Comparison of ENCODE assay signal across 8 mouse cellular contexts in genomic region chr17:17234329-17235185, GRCm38 (mm10).
DNase-seq lines count a peak whose midpoint lies in the region; ATAC-seq and TF ChIP-seq lines count a peak whose summit lies in the region.
"Not testable (repeated sequence)": the region's sequence is repeated elsewhere in the genome, so short reads cannot be mapped to it uniquely, and the experiment has no call there.

No protein-coding gene starts in this region.

- TF ChIP-seq EP300 in heart, adult 2 months (IDR thresholded peaks at IDR 0.05; ENCODE audit: insufficient read depth, low read depth, low read length): 0 out of 2 replicates have a peak, but pooled peaks have one; percentile 23

- not testable (repeated sequence) for TF ChIP-seq CTCF in heart, adult 2 months (IDR thresholded peaks at IDR 0.05)

- under 1% methylated on average over 20 of the region's 22 CpGs for WGBS in embryonic facial prominence, embryonic 14.5 days
- under 1% methylated on average over 22 of the region's 22 CpGs for WGBS in heart, adult 2 months
- WGBS in limb, embryonic 13.5 days: 0% methylated on average over 22 of the region's 22 CpGs
- 0% methylated on average over 20 of the region's 22 CpGs for WGBS in midbrain, embryonic 16.5 days

- H3K36me3 ChIP-seq in embryonic facial prominence, embryonic 14.5 days (ENCODE audit: control insufficient read depth, insufficient read depth, low read length); heart, adult 2 months (ENCODE audit: control insufficient read depth, insufficient read depth, low read length); limb, embryonic 13.5 days; midbrain, embryonic 16.5 days (ENCODE audit: control insufficient read depth, insufficient read depth, low read length): not testable (repeated sequence)

- intact Hi-C loops in heart, adult 2 months (cut with DNase I): loop anchor here (5.0 kb wide), 1 partner anchor 138 kb away; the partner anchor contains the start of gene Riok2

- peak overlapping the region; percentile 52 for H3K4me2 ChIP-seq in embryonic facial prominence, embryonic 14.5 days (ENCODE audit: low read depth, low read length)
- peak overlapping the region; percentile 68 for H3K4me2 ChIP-seq in limb, embryonic 13.5 days (replicated peaks)
- peak overlapping the region; percentile 61 for H3K4me2 ChIP-seq in midbrain, embryonic 16.5 days (ENCODE audit: low read length)

- H3K9me3 ChIP-seq in embryonic facial prominence, embryonic 14.5 days (ENCODE audit: control insufficient read depth, low read length); limb, embryonic 13.5 days; midbrain, embryonic 16.5 days (replicated peaks; ENCODE audit: control insufficient read depth, low read length, poor library complexity, severe bottlenecking): not testable (repeated sequence)

- H3K79me2 ChIP-seq in heart, adult 2 months (replicated peaks; ENCODE audit: control insufficient read depth, insufficient read depth, low read length): not testable (repeated sequence)

- not testable (repeated sequence) for H3K4me1 ChIP-seq in embryonic facial prominence, embryonic 14.5 days (ENCODE audit: control insufficient read depth, insufficient read depth, low read length); heart, adult 2 months (ENCODE audit: control insufficient read depth, insufficient read depth, low read length); limb, embryonic 13.5 days; midbrain, embryonic 16.5 days (ENCODE audit: control insufficient read depth, insufficient read depth, low read length)

- not testable (repeated sequence) for H3K27me3 ChIP-seq in embryonic facial prominence, embryonic 14.5 days (replicated peaks; ENCODE audit: control insufficient read depth, insufficient read depth, low read length); heart, adult 2 months (ENCODE audit: control insufficient read depth, insufficient read depth, low read length); limb, embryonic 13.5 days; midbrain, embryonic 16.5 days (ENCODE audit: control insufficient read depth, insufficient read depth, low read depth, low read length)

- peak overlapping the region; percentile 54 for H3K4me3 ChIP-seq in embryonic facial prominence, embryonic 14.5 days (ENCODE audit: low read depth, low read length)
- peak overlapping the region; percentile 73 for H3K4me3 ChIP-seq in heart, adult 2 months
- peak overlapping the region; percentile 56 for H3K4me3 ChIP-seq in limb, embryonic 13.5 days
- peak overlapping the region; percentile 54 for H3K4me3 ChIP-seq in midbrain, embryonic 16.5 days (ENCODE audit: low read depth, low read length)

- peak overlapping the region; percentile 63 for H3K9ac ChIP-seq in embryonic facial prominence, embryonic 14.5 days (ENCODE audit: low read depth, low read length)
- H3K9ac ChIP-seq in heart, adult 2 months (ENCODE audit: low read depth, low read length): peak overlapping the region; percentile 72
- peak overlapping the region; percentile 72 for H3K9ac ChIP-seq in limb, embryonic 13.5 days
- peak overlapping the region; percentile 71 for H3K9ac ChIP-seq in midbrain, embryonic 16.5 days (ENCODE audit: low read depth, low read length)

- TF ChIP-seq POLR2A in heart, adult 2 months (IDR thresholded peaks at IDR 0.05; ENCODE audit: insufficient read depth, low read depth, low read length): peak; percentile 71

- peak overlapping the region; percentile 70 for H3K27ac ChIP-seq in embryonic facial prominence, embryonic 14.5 days (replicated peaks; ENCODE audit: low read depth, low read length)
- H3K27ac ChIP-seq in heart, adult 2 months: peak overlapping the region; percentile 73
- H3K27ac ChIP-seq in limb, embryonic 13.5 days: not testable (repeated sequence)
- peak overlapping the region; percentile 81 for H3K27ac ChIP-seq in midbrain, embryonic 16.5 days (ENCODE audit: low read length)

- peak; percentile 99 for DNase-seq in 3T3-L1 (ENCODE audit: low read depth, low spot score)
- peak; percentile 42 to 78 for DNase-seq in adrenal gland, postnatal 4 days (ENCODE audit: low spot score in 2 of 2)
- DNase-seq in embryonic facial prominence, embryonic 14.5 days (ENCODE audit: low spot score): peak; percentile 99
- peak; percentile 90 to 94 for DNase-seq in heart, adult 2 months
- DNase-seq in kidney, adult 8-10 months: peak; percentile 94 to 96
- peak; percentile 65 to 83 for DNase-seq in spleen, postnatal 10 days (ENCODE audit: low spot score in 2 of 2)

- peak; percentile 100 for ATAC-seq in embryonic facial prominence, embryonic 14.5 days (ENCODE audit: low read depth)
- ATAC-seq in limb, embryonic 13.5 days (ENCODE audit: low FRiP score, low read depth): peak; percentile 100
- ATAC-seq in midbrain, embryonic 16.5 days: peak; percentile 100
